Mouse (Mus musculus) cerebellum, adult 9-11 months (tissue): ENCODE data around the gene Satb2.

Source experiments
- DNase-seq: peaks from one replicate; pipeline ENCODE4 v3.0.0; 2022

Gene Satb2

DNA sequence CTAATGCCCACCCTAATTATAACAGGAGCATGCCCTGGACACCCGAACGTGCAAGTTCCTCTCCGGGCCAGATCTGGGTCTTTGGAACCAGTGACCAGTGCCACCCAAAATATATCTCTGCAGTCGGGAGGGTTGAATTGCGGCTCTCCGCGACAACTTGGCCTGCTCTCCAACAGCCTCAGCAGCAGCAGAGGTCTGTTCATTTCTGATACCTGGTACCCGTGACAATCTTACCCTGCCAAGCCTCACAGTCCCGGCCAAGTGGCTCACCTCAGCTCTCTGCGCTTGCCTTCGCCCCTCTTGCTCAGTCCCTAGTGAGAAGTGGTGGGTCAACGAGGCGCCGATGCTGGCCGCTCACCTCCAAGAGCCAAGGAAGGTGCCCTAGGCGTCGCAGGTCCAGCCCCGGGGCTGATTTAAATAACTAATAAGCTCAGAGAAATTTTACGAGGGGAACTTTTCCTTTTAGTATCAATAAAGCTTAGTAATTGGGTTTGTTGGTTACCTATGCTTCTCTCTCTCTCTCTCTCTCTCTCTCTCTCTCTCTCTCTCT, at the start of gene Satb2:
Gene Satb2, minus strand, starts transcription at position 500 of the 550 bp plus-strand sequence.
- DNase-seq = no peak

GRCm38 (mm10) chr1:57018941-57019340, 40.5 kb upstream of the Satb2 start:
- no peak for DNase-seq

DNA sequence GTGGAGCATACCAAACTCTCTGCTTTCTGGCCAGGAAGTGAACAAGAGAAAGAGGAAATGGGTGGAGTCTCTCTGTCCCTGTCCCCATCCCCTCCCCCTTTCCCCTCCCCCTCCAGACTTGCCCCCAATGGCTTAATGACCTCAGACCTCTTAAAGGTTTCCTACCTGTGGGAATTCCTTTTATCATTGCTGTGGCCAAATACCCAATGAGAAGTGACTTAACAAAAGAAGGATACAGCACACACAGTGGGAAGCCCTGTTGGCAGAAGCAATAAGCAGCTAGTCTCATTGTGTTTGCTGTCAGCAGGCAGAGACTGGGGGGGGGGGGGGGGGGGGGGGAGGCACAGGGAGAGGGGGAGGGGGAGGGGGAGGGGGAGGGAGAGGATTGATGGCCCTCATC, 35.4 kb upstream of the Satb2 start:
- DNase-seq = no peak

- DNase-seq = no peak
Observed at GRCm38 (mm10) chr1:57009171-57009570, 30.7 kb upstream of the Satb2 start.

GRCm38 (mm10) chr1:56995041-56995440, 16.6 kb upstream of the Satb2 start:
- DNase-seq = no peak

GRCm38 (mm10) chr1:56992310-56992709, 13.9 kb upstream of the Satb2 start:
- DNase-seq = no peak

DNA sequence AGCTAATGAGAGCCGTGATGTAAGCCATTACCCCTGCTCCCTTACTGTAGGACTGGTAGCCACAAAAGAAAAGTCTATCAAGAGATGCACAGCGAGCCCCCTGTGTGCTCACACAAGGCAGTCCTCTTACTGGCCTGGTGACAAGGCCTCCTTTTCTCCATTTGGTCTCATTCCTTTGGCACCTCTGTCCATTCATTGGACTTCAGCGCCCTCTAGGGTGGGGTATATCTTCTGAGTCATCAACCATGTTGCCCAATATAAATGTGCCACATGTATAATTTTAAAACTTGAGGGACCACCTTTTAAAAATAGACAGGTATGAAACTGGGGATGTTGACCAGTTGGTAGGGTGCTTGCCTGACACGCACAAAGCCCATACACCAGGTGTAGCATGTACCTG, 13.2 kb upstream of the Satb2 start:
- no peak for DNase-seq

GRCm38 (mm10) chr1:56984483-56984810, 6.0 kb upstream of the Satb2 start:
- no peak for DNase-seq

- no peak for DNase-seq
Observed at GRCm38 (mm10) chr1:56983771-56984482, 5.5 kb upstream of the Satb2 start.

- no peak for DNase-seq
Observed at GRCm38 (mm10) chr1:56983100-56983590, 4.7 kb upstream of the Satb2 start.

DNA sequence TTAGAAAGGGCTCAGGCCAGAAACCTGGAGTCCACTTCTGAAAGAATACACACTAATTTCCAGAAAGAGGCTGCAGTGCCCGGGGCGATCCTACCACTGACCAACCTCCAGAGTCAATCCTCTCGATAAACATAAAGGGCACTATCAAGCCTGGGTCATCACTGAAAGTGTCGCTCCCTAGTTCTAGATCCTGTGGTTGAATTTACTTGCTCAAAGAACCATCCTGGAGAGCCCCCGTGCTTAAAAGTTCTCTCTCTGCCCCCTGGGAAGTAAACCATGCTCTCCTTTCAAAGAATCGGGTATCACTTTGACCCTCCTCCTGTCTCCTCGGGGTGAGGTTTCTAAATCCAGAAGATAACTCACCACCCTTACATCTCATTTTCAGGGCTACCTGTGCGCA, 4.2 kb upstream of the Satb2 start:
- no peak for DNase-seq

- DNase-seq = no peak
Observed at GRCm38 (mm10) chr1:56981947-56982555, 3.6 kb upstream of the Satb2 start.

- no peak for DNase-seq
Observed at GRCm38 (mm10) chr1:56981508-56981907, 3.1 kb upstream of the Satb2 start.

DNA sequence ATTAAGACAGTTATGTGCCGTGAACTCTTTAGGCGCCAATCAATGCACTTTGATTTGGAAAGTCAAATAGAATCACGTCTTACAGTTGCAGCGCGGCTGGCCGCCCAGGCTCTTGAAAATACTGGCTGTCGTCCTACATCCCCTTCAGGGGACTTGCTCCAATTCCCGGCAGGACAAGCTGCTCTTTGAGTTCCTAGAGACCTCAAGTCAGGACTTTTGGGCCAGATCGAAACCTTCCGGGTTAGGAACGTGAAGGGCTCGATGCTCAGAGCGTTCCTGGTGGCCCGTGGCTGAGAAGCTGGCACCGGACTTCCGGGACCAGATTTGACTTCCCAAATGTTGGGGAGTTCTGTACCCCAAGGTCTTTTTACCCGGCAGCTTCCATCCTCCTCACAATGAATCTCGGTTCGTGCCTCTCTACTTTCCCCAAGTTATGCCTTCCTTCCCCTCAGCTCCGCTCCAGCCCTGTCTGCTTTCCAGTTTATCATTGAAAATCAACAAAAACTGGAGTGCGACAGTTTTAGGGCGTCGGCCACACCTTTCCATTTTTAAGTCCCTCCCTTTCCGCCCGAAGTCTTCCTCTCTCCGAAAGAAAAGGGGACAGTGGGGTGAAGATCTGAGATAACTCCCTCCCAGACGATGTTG, 2.3 kb upstream of the Satb2 start:
- DNase-seq = no peak

GRCm38 (mm10) chr1:56979531-56980395, 1.3 kb upstream of the Satb2 start:
- no peak for DNase-seq

DNA sequence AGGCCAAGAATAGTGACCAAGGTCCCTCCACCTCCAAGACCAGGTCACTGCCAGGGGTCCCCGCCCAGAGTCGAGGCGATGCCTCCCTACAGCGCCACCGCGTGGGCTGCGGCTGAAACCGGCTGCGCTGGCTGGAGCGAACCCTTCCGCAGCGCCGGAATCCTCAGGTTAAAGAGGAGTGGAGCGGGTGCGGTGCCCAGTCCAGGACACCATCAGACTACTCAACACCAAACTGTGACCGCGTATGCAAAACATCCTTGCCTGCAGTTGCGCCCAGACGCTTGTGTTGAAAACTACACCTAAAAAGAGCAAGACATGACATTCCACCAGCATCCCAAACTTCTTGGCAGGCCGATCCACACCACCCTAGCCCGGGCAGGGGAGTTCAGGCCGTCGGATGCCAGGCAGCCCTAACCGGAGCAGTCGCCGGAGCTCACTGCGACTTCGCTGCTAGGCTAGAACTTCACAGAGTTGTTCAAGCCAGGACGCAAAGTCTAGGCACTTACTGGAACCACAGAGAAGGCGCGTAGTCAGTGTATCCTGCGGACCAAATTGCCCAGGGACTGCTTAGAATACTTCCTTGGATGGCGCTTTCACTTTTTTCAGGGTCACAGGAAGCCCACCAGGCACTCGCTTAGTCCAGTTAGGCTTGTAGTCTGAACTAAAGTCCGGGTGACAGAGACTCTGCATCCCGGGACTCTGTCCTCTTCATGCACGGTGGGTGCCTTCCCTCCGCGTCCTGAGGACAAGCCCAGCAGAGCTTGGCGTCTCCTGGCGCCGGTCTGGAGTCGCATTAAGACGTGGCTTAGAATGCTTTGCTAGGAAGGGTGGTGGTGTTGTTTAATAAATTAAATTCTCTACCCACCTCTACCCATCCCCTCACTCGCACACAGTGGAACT, 999 bp downstream of the Satb2 start:
- peak; percentile 31 for DNase-seq

GRCm38 (mm10) chr1:56976825-56977104, 1.7 kb downstream of the Satb2 start:
- DNase-seq = no peak

DNA sequence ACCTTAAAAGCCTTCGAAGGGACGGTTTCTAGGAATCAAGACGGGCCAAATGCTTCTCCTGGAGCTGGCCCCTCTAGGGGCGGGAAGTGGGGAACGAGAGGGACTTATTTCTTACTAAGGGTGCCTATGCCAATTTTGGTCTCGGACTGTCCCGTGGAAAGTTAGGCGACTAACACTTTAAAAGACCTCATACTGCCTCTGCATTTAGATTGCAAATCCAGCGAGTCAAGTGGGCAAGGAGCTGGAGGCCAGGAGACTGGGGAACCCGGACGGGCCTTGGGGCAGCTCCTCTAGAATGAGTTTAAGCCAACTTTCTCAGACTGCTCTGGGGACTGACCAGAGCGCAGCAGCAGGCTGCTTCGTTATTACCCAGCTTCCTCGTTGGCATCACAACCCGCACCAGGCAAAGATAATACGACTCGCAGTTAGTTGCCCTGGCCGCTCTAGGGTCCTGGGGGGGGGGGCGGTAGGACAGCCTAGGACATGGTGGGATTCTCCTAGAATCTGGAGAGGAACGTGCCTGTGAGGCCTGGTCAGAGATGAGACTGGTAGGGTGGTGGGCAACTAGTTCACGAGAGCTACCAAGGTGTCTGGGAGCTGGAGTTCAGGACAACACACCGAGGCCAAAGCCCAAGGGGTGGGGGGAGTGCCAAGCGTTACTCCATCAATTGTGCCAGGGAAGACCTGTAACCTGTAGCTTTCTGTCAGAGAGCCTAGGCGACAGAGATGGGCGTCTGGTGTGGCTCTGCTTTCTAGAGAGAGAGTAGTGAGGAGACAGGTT, 2.2 kb downstream of the Satb2 start:
- peak; percentile 7 for DNase-seq

GRCm38 (mm10) chr1:56975546-56975945, 2.9 kb downstream of the Satb2 start:
- no peak for DNase-seq

- no peak for DNase-seq
Observed at GRCm38 (mm10) chr1:56974187-56974586, 4.3 kb downstream of the Satb2 start.

DNA sequence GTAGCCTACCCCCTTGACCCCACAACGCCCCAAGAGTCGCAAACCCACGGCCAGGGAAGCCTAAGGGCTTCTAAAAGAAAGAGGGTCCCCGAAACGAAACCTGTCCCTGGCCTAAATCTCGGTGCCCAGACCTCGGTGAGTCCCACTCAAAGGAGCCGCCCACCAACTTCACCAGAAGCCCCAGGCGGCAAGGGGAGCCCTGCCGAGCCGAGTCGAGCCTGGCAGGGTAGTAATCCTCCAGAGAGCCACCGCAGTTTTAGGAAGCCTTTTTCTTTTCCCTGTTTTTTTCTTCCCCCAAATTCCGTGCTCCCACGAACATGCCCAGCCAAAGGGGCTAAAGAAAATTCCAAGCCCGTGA, 4.9 kb downstream of the Satb2 start:
- no peak for DNase-seq
